Mouse (Mus musculus): ENCODE data around the gene Sgca.

GRCm38 (mm10) chr11:94928820-94929219, 47.3 kb downstream of the Sgca start:
- TF ChIP-seq POLR2A (IDR thresholded peaks at IDR 0.05; ENCODE audit: borderline replicate concordance, extremely low read depth, low read depth, low read length) (no peak), CTCF (IDR thresholded peaks at IDR 0.05; ENCODE audit: insufficient read depth, low read length) (no peak)

Measured in lung, adult 2 months (tissue).